Mouse (Mus musculus) liver, postnatal 0 days (tissue): Measurements from ENCODE around the gene Nptx2. TPM values are rescaled to one million over a fixed set of nuclear protein-coding genes. Genes with fewer than 3 reads are reported as not detected.

Source experiments
- ATAC-seq: fragments of 200-750 bp; cut with Nextera tagmentation; 2 replicates; pipeline ENCODE4 v1.8.0; 2017; ENCODE audit warnings: mild to moderate bottlenecking, moderate library complexity
- DNase-seq: peaks from one replicate; pipeline ENCODE4 v3.0.0-alpha.2; 2016
- H3K27ac ChIP-seq: fragments of 300-500 bp; sonication (generic); 2 replicates; pipeline ENCODE4 v1.5.1; 2014; ENCODE audit warnings: antibody characterized with exemption, moderate library complexity, mild to moderate bottlenecking, low read depth
- H3K27me3 ChIP-seq: fragments of 300-500 bp; sonication (generic); 2 replicates; pipeline ENCODE4 v1.6.1; 2014; ENCODE audit warnings: low read length, control low read depth, mixed read lengths; ENCODE audit not compliant: insufficient read depth
- H3K36me3 ChIP-seq: fragments of 300-500 bp; sonication (generic); replicated peaks from 2 replicates; pipeline ENCODE4 v1.6.1; 2014; ENCODE audit warnings: mild to moderate bottlenecking, control low read depth, low read length, moderate library complexity, mixed read lengths; ENCODE audit not compliant: insufficient read depth
- H3K4me1 ChIP-seq: fragments of 300-500 bp; sonication (generic); 2 replicates; pipeline ENCODE4 v1.6.1; 2014; ENCODE audit warnings: antibody characterized with exemption, mild to moderate bottlenecking, control low read depth; ENCODE audit not compliant: insufficient read depth
- H3K4me2 ChIP-seq: fragments of 300-500 bp; sonication (generic); 2 replicates; pipeline ENCODE4 v1.6.1; 2014; ENCODE audit warnings: low read depth, mild to moderate bottlenecking, low read length, moderate library complexity, mixed read lengths
- H3K4me3 ChIP-seq: fragments of 300-500 bp; sonication (generic); 2 replicates; pipeline ENCODE4 v1.5.1; 2014; ENCODE audit warnings: low read depth, low read length
- H3K9ac ChIP-seq: fragments of 300-500 bp; sonication (generic); replicated peaks from 2 replicates; pipeline ENCODE4 v1.6.1; 2014; ENCODE audit warnings: mild to moderate bottlenecking, moderate library complexity
- H3K9me3 ChIP-seq: fragments of 300-500 bp; sonication (generic); 2 replicates; pipeline ENCODE4 v1.6.1; 2016; ENCODE audit warnings: mild to moderate bottlenecking, control low read depth, low read length, mixed read lengths
- CTCF ChIP-seq: sonication (generic); IDR thresholded peaks from 2 replicates; pipeline ENCODE4 v1.5.1; 2016; ENCODE audit warnings: antibody characterized with exemption, low read depth
- EP300 ChIP-seq: IDR thresholded peaks from 2 replicates; pipeline ENCODE4 v1.6.1; 2016; ENCODE audit warnings: antibody characterized with exemption, low read depth, mild to moderate bottlenecking
- WGBS: fragments of 180-500 bp; shearing (Covaris S2); extraction: QIAGEN DNeasy Blood & Tissue Kit; methylation state at CpG from one replicate; pipeline ENCODE4 v1.1.7; 2014; ENCODE audit not compliant: insufficient replicate concordance; 5-methylcytosine and 5-hydroxymethylcytosine counted together
- polyA plus RNA-seq: library from polyadenylated mRNA; unstranded; fragments of >200 nt; fragmentation: Nextera tagmentation; extraction: Ambion mirVana; gene quantifications from 2 replicates; pipeline ENCODE4 v1.2.1, GENCODE M21; 2015

Gene Nptx2
- polyA plus RNA-seq, 1 experiment from 2014 or later = not detected

DNA sequence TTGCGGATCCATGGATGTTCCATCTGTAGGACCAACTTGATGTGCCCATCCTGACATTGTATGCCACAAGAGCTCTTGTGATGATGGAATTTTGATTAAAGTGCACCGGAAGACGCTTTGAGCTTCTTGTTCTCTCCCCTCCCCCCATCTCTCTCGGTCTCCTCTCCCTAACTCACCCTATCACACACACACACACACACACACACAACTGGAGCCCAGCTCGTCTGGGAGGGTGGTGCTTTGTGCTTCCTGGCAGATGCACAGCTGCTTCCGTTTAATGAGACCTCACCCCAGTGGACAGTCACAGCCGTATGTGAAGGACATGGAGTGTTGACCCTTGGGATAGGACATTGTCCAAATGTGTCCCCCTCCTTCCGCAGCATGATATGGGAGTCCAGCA is 11.7 kb downstream of the Nptx2 start:
- Histone ChIP-seq H3K4me2 (no peak overlapping the region), H3K9ac (no peak overlapping the region), H3K4me3 (no peak overlapping the region), H3K4me1 (no peaks in the 10 kb centered on the region), H3K27ac (no peak overlapping the region), H3K36me3 (no peaks in the 10 kb centered on the region), H3K9me3 (no peaks in the 10 kb centered on the region), H3K27me3 (no peaks in the 10 kb centered on the region)
- TF ChIP-seq CTCF (no peak), EP300 (no peak)
- DNase-seq = no peak
- WGBS = 57% methylated on average over 8 of the region's 8 CpGs
- no peak for ATAC-seq

DNA sequence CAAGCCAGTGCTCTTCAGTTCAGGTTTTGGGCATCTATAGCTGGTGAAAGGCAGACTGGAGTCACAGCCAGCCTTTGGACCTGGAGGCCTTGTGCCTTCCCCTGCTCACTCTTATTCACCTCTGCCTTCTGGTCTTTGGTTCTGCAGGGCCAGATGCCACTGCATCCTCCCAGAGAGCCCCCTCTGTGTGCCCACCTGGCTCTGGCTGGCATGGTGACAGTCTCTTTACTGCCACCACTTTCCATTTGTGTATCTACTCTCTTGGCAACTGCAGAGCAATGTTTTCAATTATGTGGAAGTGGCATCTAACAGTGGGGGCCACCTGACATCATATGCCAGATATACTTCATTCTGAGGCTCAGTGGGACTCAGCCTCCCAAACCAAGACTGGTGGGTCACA is 12.8 kb downstream of the Nptx2 start:
- Histone ChIP-seq H3K27ac (no peak overlapping the region), H3K36me3 (no peaks in the 10 kb centered on the region), H3K4me1 (no peaks in the 10 kb centered on the region), H3K9ac (no peak overlapping the region), H3K27me3 (no peaks in the 10 kb centered on the region), H3K4me2 (no peak overlapping the region), H3K9me3 (no peaks in the 10 kb centered on the region), H3K4me3 (no peak overlapping the region)
- ATAC-seq (no peak), DNase-seq (no peak)
- TF ChIP-seq CTCF (no peak), EP300 (no peak)

DNA sequence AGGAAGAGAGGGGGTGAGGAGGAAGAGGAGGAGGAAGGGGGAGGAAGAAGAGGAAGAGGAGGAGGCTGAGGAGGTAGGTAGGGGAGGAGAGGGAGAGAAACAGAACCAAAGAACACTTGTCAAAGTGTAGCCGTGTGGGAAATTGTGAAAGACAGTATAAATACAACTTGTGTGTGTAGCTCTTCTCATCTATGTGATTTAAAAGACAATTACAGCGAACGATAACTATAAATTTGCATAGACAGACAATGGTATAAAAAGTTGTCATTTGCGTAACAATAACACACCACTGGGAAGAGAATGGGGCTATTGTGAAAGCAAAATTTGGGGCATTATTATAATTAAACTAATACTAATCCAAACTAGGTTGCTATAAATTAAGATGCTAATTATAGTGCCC is 20.0 kb downstream of the Nptx2 start:
- Histone ChIP-seq H3K27me3 (no peaks in the 10 kb centered on the region), H3K9me3 (no peaks in the 10 kb centered on the region), H3K4me3 (no peak overlapping the region), H3K4me1 (no peaks in the 10 kb centered on the region), H3K4me2 (no peak overlapping the region), H3K9ac (no peak overlapping the region), H3K36me3 (no peaks in the 10 kb centered on the region), H3K27ac (no peak overlapping the region)
- no peak for ATAC-seq
- TF ChIP-seq CTCF (no peak), EP300 (no peak)
- DNase-seq = no peak
- 81% methylated on average over 4 of the region's 4 CpGs for WGBS

DNA sequence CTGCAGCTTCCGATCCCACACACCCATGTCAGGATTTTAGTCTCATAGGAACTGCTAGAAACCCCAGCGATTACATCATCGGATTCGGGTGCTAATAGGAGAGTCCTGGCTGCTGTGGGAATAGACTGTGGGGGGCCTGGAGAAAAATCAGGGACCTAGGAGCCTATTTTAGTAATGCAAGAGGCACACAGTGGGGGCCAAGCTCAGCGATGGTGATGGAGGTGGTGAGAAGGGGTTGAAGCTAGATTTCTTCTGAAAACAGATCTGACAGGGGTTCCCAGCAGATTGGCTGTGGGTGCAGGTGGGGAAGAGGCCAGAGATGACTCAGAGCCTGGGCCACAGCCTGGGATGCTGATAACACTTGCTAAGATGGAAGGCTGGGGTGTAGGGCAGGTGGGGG is 39.4 kb downstream of the Nptx2 start:
- no peak for ATAC-seq
- H3K4me2 ChIP-seq = no peak overlapping the region
- WGBS = 82% methylated on average over 5 of the region's 5 CpGs

DNA sequence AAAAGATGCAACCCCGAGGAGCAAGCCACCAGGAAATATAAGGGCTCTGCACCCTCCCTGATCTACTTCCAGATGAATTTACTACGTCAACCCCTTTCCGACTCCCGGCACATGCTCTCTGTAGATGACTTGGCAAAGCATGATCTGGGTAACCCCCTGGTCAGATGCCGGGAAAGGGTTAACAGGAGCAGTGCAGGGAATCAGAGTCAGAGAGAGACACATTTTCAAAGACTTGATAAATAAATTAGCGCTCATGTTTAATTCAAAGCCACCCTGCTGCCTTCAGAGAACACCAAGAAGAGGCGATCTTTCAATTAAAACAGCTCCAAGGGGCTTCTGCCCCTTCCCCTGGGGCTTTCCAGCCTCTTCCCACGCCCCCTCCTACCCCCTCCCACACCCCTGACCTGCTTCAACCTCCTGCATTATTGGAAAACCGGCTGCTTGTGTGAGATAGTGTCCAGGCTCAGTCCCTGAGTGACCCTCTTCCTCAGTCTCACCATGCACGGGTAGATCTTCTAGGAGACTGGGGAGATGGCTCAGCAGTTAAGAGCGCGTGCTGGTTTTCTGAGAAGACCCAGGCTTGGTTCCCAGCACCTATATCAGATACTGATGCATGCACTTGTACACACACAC is 45.7 kb downstream of the Nptx2 start:
- no peak overlapping the region for H3K27ac ChIP-seq
- H3K27me3 ChIP-seq = no peaks in the 10 kb centered on the region
- DNase-seq = no peak
- WGBS = 47% methylated on average over 12 of the region's 12 CpGs
- TF ChIP-seq EP300 (no peak), CTCF (no peak)
- no peaks in the 10 kb centered on the region for H3K36me3 ChIP-seq
- no peak overlapping the region for H3K4me2 ChIP-seq
- H3K9me3 ChIP-seq = peaks cover 3% of the 10 kb centered on the region; the same call in 1 of the 2 replicates
- H3K9ac ChIP-seq = no peak overlapping the region
- no peaks in the 10 kb centered on the region for H3K4me1 ChIP-seq
- no peak for ATAC-seq
- H3K4me3 ChIP-seq = no peak overlapping the region

More for the DNA sequence above, 39.4 kb downstream of the Nptx2 start:
- H3K27ac ChIP-seq = no peak overlapping the region
- H3K4me1 ChIP-seq = no peaks in the 10 kb centered on the region
- TF ChIP-seq CTCF (no peak), EP300 (no peak)
- no peak overlapping the region for H3K4me3 ChIP-seq
- H3K9me3 ChIP-seq = peaks cover 3% of the 10 kb centered on the region; the same call in 1 of the 2 replicates
- H3K27me3 ChIP-seq = no peaks in the 10 kb centered on the region
- no peak overlapping the region for H3K9ac ChIP-seq
- H3K36me3 ChIP-seq = no peaks in the 10 kb centered on the region
- DNase-seq = no peak

DNA sequence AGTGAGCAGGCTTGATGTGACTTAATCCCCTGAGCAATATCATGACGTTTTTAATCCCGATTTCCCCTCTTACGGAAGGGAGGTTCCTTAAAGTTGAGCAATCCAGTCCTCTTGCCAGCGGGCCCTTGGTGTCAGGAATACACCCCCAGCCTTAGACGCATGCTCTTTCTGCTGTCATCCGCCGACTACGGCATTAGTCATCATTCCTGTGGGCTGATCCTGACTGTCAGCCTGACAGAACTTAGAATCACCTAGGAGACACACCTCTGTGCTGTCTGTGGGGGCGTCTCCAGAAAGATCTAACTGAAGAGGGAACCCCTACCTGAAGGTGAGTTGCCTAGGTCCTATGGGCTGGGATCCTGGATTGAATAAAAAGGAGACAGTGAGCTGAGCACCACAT is 49.1 kb downstream of the Nptx2 start:
- no peak overlapping the region for H3K4me2 ChIP-seq
- ATAC-seq (no peak), DNase-seq (no peak)
- H3K36me3 ChIP-seq = no peaks in the 10 kb centered on the region
- no peaks in the 10 kb centered on the region for H3K27me3 ChIP-seq
- no peak for TF ChIP-seq EP300
- TF ChIP-seq CTCF = no peak
- no peak overlapping the region for H3K4me3 ChIP-seq
- H3K4me1 ChIP-seq = no peaks in the 10 kb centered on the region
- H3K9me3 ChIP-seq = peaks cover 2% of the 10 kb centered on the region; the same call in 1 of the 2 replicates
- 80% methylated on average over 9 of the region's 9 CpGs for WGBS
- no peak overlapping the region for H3K27ac ChIP-seq
- no peak overlapping the region for H3K9ac ChIP-seq

Other genes starting within 250 kb of the Nptx2 start
- 12.3 and 13.3 TPM in 2 replicates for gene Baiap2l1, start 187.8 kb upstream of the Nptx2 start, polyA plus RNA-seq
- gene Tmem130, start 215.9 kb downstream of the Nptx2 start, polyA plus RNA-seq = 0.09 and 0.12 TPM in 2 replicates
- gene Trrap, start 221.8 kb downstream of the Nptx2 start, polyA plus RNA-seq = 11.7 and 12.3 TPM in 2 replicates